Mouse (Mus musculus): Measurements from ENCODE around the gene Adgrg4. TPM values are rescaled to one million over a fixed set of nuclear protein-coding genes. Genes with fewer than 3 reads are reported as not detected.

The Adgrg4 gene
- polyA plus RNA-seq (2017; shearing (Covaris generic)), result not detected

DNA sequence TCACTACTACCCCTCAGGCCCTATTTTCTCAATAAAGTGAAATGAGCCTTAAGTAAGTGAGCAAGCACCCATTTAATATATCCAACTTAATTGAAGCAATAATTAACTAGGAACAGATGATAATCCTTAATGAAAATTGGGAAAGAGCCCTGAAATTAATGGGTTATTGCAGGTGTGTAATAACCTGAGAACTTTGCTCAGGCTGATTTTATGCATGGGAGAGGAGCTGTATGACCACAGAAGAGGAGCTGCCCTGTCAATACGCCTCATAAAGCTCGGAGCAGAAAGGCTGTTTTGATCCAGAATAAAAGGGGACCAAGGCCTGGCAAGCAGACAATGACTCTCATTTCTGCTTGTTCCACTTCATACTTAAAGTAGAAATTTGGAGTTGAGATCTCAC lies at the start of gene Adgrg4:
Adgrg4 (plus strand) TSS at position 301 of the 400 bp plus-strand sequence.

GRCm38 (mm10) chrX:56821765-56822603 lies 48.0 kb upstream of the Adgrg4 start, which contains the start of gene Map7d3:
Map7d3 (minus strand) TSS chrX:56822326.

DNA sequence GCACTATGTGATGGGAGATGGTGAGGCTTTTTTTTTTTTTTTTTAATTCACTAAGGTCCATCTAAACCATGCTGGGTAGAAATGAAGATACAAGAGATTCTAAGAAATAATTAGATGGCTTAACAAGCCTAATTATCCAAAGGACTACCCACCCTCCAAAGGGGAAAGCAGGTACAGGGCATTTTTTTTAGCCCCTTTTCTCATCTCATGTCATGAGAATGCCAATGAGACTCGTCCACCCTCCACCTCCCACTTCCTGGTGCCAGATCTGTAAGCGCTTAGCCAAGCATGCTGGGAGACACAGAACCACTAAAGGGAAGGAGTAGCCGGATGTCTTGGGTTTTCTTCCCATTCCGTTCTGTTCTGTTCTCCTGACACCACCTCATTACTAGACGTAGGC lies 172.8 kb downstream of the Adgrg4 start, which contains the start of gene Brs3:
Brs3 (plus strand) TSS at position 301 of the 400 bp plus-strand sequence.

Other genes with a start within 250 kb of the Adgrg4 start
- gene Fhl1, start 138.4 kb upstream of the Adgrg4 start, polyA plus RNA-seq (2017; shearing (Covaris generic)), result not detected
- 0.20 TPM for gene Map7d3, start 47.8 kb upstream of the Adgrg4 start, polyA plus RNA-seq (2017; shearing (Covaris generic))
- not detected for gene Brs3, start 172.9 kb downstream of the Adgrg4 start, polyA plus RNA-seq (2017; shearing (Covaris generic))
- 34.3 TPM for gene Htatsf1, start 183.4 kb downstream of the Adgrg4 start, polyA plus RNA-seq (2017; shearing (Covaris generic))
- gene Vgll1, start 217.9 kb downstream of the Adgrg4 start, polyA plus RNA-seq (2017; shearing (Covaris generic)), result not detected